ENCODE assay signal across 25 mouse cellular contexts in genomic region chr1:167023794-167024193, GRCm38 (mm10). TPM values are rescaled to one million over a fixed set of nuclear protein-coding genes. Genes with fewer than 3 reads are reported as not detected.
DNase-seq lines count a peak whose midpoint lies in the region; ATAC-seq and TF ChIP-seq lines count a peak whose summit lies in the region.
"Had no signal": no experiment of that assay in that cellular context is flagged by ENCODE, and none has a peak within 500 bp of the region (broad histone marks: within the 10 kb centered on the region; RNA-seq: fewer than 3 reads in every experiment).

No protein-coding gene starts in this region.

- no peak overlapping the region for H3K4me2 ChIP-seq in forebrain, embryonic 11.5 days (ENCODE audit: low read depth, low read length, severe bottlenecking)
- H3K4me2 ChIP-seq in forebrain, embryonic 16.5 days (ENCODE audit: low read length): no peak overlapping the region
- H3K4me2 ChIP-seq in forebrain, embryonic 13.5 days: no peak overlapping the region
- H3K4me2 ChIP-seq in forebrain, postnatal 0 days (ENCODE audit: low read depth): no peak overlapping the region
- no peak overlapping the region for H3K4me2 ChIP-seq in forebrain, embryonic 15.5 days (replicated peaks)
- H3K4me2 ChIP-seq: embryonic facial prominence, embryonic 13.5 days; embryonic facial prominence, embryonic 15.5 days had no signal

- H3K27ac ChIP-seq in forebrain, embryonic 11.5 days (ENCODE audit: low read depth, low read length): no peak overlapping the region
- no peak overlapping the region for H3K27ac ChIP-seq in forebrain, embryonic 16.5 days (ENCODE audit: low read length)
- no peak overlapping the region for H3K27ac ChIP-seq in forebrain, embryonic 13.5 days
- H3K27ac ChIP-seq in forebrain, postnatal 0 days (ENCODE audit: low read depth, low read length): no peak overlapping the region
- no peak overlapping the region for H3K27ac ChIP-seq in forebrain, embryonic 15.5 days (replicated peaks)
- H3K27ac ChIP-seq: embryonic facial prominence, embryonic 13.5 days; embryonic facial prominence, embryonic 15.5 days had no signal

- H3K4me1 ChIP-seq in forebrain, embryonic 11.5 days (replicated peaks; ENCODE audit: control insufficient read depth, insufficient read depth, low read length): no peaks in the 10 kb centered on the region
- H3K4me1 ChIP-seq in forebrain, embryonic 16.5 days (replicated peaks; ENCODE audit: control insufficient read depth, insufficient read depth, low read length): peaks cover 18% of the 10 kb centered on the region
- H3K4me1 ChIP-seq in forebrain, embryonic 13.5 days: peaks cover 24% of the 10 kb centered on the region
- peaks cover 7% of the 10 kb centered on the region; the same call in 1 of the 2 replicates for H3K4me1 ChIP-seq in forebrain, postnatal 0 days (ENCODE audit: insufficient read depth)
- peaks cover 22% of the 10 kb centered on the region for H3K4me1 ChIP-seq in forebrain, embryonic 15.5 days
- H3K4me1 ChIP-seq: embryonic facial prominence, embryonic 13.5 days; embryonic facial prominence, embryonic 15.5 days had no signal

- no peaks in the 10 kb centered on the region for H3K27me3 ChIP-seq in forebrain, embryonic 11.5 days (ENCODE audit: control insufficient read depth, insufficient read depth, low read length)
- no peaks in the 10 kb centered on the region for H3K27me3 ChIP-seq in forebrain, embryonic 16.5 days (replicated peaks; ENCODE audit: control insufficient read depth, insufficient read depth, low read length)
- H3K27me3 ChIP-seq in forebrain, embryonic 13.5 days: no peaks in the 10 kb centered on the region
- H3K27me3 ChIP-seq in forebrain, postnatal 0 days (ENCODE audit: insufficient read depth, low read length): no peaks in the 10 kb centered on the region
- no peaks in the 10 kb centered on the region for H3K27me3 ChIP-seq in forebrain, embryonic 15.5 days
- H3K27me3 ChIP-seq: embryonic facial prominence, embryonic 13.5 days; embryonic facial prominence, embryonic 15.5 days; Patski had no signal

- intact Hi-C loops in left cerebral cortex, postnatal 10 days (cut with DNase I): no loop called here

- H3K36me3 ChIP-seq in forebrain, embryonic 11.5 days (ENCODE audit: control insufficient read depth, insufficient read depth, low read length): no peaks in the 10 kb centered on the region
- 0 out of 2 replicates have a peak, but pooled peaks cover 4% of the 10 kb centered on the region for H3K36me3 ChIP-seq in forebrain, embryonic 16.5 days (ENCODE audit: control insufficient read depth, insufficient read depth)
- H3K36me3 ChIP-seq in forebrain, embryonic 13.5 days (ENCODE audit: poor library complexity, severe bottlenecking): peaks cover 8% of the 10 kb centered on the region; the same call in 1 of the 2 replicates
- H3K36me3 ChIP-seq in forebrain, postnatal 0 days (ENCODE audit: insufficient read depth): peaks cover 4% of the 10 kb centered on the region; the same call in 1 of the 2 replicates
- H3K36me3 ChIP-seq in forebrain, embryonic 15.5 days: no peaks in the 10 kb centered on the region
- H3K36me3 ChIP-seq: embryonic facial prominence, embryonic 13.5 days; embryonic facial prominence, embryonic 15.5 days; G1E had no signal

- H3K9me3 ChIP-seq in forebrain, embryonic 11.5 days (ENCODE audit: control insufficient read depth, low read length): no peaks in the 10 kb centered on the region
- peaks cover 11% of the 10 kb centered on the region for H3K9me3 ChIP-seq in forebrain, embryonic 16.5 days (ENCODE audit: control insufficient read depth, low read length)
- peaks cover 11% of the 10 kb centered on the region; the same call in 1 of the 2 replicates for H3K9me3 ChIP-seq in forebrain, embryonic 13.5 days (replicated peaks)
- H3K9me3 ChIP-seq in forebrain, postnatal 0 days (ENCODE audit: low read length): peaks cover 5% of the 10 kb centered on the region; the same call in 1 of the 2 replicates
- peaks cover 10% of the 10 kb centered on the region; the same call in 1 of the 2 replicates for H3K9me3 ChIP-seq in forebrain, embryonic 15.5 days
- H3K9me3 ChIP-seq: embryonic facial prominence, embryonic 15.5 days had no signal

- WGBS in forebrain, embryonic 11.5 days: 75% methylated on average over 11 of the region's 11 CpGs
- 45% methylated on average over 11 of the region's 11 CpGs for WGBS in forebrain, embryonic 16.5 days
- WGBS in forebrain, embryonic 13.5 days: 53% methylated on average over 11 of the region's 11 CpGs
- 51% methylated on average over 11 of the region's 11 CpGs for WGBS in forebrain, postnatal 0 days
- WGBS in forebrain, embryonic 15.5 days: 41% methylated on average over 11 of the region's 11 CpGs

- ATAC-seq in forebrain, embryonic 11.5 days (replicated peaks; ENCODE audit: low FRiP score): peak; percentile 45; the same call in 1 of the 2 replicates
- no peak for ATAC-seq in forebrain, embryonic 16.5 days
- ATAC-seq in forebrain, embryonic 13.5 days: peak; percentile 22; the same call in 1 of the 2 replicates
- ATAC-seq in forebrain, postnatal 0 days: no peak
- 0 out of 2 replicates have a peak, but pooled peaks have one; percentile 4 for ATAC-seq in forebrain, embryonic 15.5 days (replicated peaks)
- ATAC-seq: activated CD4-positive, CD25-positive, alpha-beta regulatory T cell, adult 4 months; CD4-positive, CD25-positive, alpha-beta regulatory T cell, adult 4 months; Patski had no signal

- no peak overlapping the region for H3K4me3 ChIP-seq in forebrain, embryonic 11.5 days (ENCODE audit: low read depth, low read length)
- no peak overlapping the region for H3K4me3 ChIP-seq in forebrain, embryonic 16.5 days (replicated peaks; ENCODE audit: low read length)
- no peak overlapping the region for H3K4me3 ChIP-seq in forebrain, embryonic 13.5 days
- no peak overlapping the region for H3K4me3 ChIP-seq in forebrain, postnatal 0 days (ENCODE audit: low read depth, low read length)
- H3K4me3 ChIP-seq in forebrain, embryonic 15.5 days: no peak overlapping the region
- H3K4me3 ChIP-seq: embryonic facial prominence, embryonic 13.5 days; embryonic facial prominence, embryonic 15.5 days; erythroblast, embryonic 14.5 days had no signal

- H3K9ac ChIP-seq in forebrain, embryonic 11.5 days (ENCODE audit: low read length): no peak overlapping the region
- H3K9ac ChIP-seq in forebrain, embryonic 16.5 days (replicated peaks; ENCODE audit: low read depth, low read length): no peak overlapping the region
- no peak overlapping the region for H3K9ac ChIP-seq in forebrain, embryonic 13.5 days
- H3K9ac ChIP-seq in forebrain, postnatal 0 days: no peak overlapping the region
- no peak overlapping the region for H3K9ac ChIP-seq in forebrain, embryonic 15.5 days (replicated peaks)
- H3K9ac ChIP-seq: embryonic facial prominence, embryonic 13.5 days; embryonic facial prominence, embryonic 15.5 days had no signal

- TF ChIP-seq CTCF in forebrain, postnatal 0 days (IDR thresholded peaks at IDR 0.05; ENCODE audit: low read depth): no peak

- DNase-seq in forebrain, embryonic 11.5 days (ENCODE audit: low spot score): no peak
- no peak for DNase-seq in forebrain, postnatal 0 days
- DNase-seq in left cerebral cortex, postnatal 10 days (ENCODE audit: extremely low spot score in 1 of 2, low spot score in 2 of 2): no peak
- DNase-seq in embryo, embryonic 11 days: no peak
- DNase-seq: adrenal gland, adult 8-10 months; adrenal gland, postnatal 14 days; adrenal gland, postnatal 36 days; B cell, adult 2 months; cerebellum, adult 11 months; cerebellum, adult 18-20 months; cerebellum, adult 8-10 months; cerebellum, adult 9-11 months; cerebellum, postnatal 14 days; cerebellum, postnatal 36 days had no signal

RNA-seq across cellular contexts. Expression of gene Fam78b, which starts 22.6 kb away (rescaled TPM):
- 4.5 and 6.3 TPM in 2 replicates for polyA plus RNA-seq in forebrain, embryonic 11.5 days (2014; fragmentation: Nextera tagmentation; extraction: Ambion mirVana)
- polyA plus RNA-seq in forebrain, embryonic 16.5 days (2015; fragmentation: Nextera tagmentation; extraction: Ambion mirVana): 6.7 and 6.9 TPM in 2 replicates
- polyA plus RNA-seq in forebrain, embryonic 13.5 days (2015; fragmentation: Nextera tagmentation; extraction: Ambion mirVana): 3.9 and 4.7 TPM in 2 replicates
- total RNA-seq in forebrain, postnatal 0 days (2014; rRNA removed): 21.5 and 24.5 TPM in 2 replicates
- polyA plus RNA-seq in forebrain, postnatal 0 days (2015; fragmentation: Nextera tagmentation; extraction: Ambion mirVana): 10.1 and 11.7 TPM in 2 replicates
- polyA plus RNA-seq in forebrain, embryonic 15.5 days (2015; fragmentation: Nextera tagmentation; extraction: Ambion mirVana): 7.6 and 10.1 TPM in 2 replicates
- total RNA-seq in left cerebral cortex, postnatal 10 days (2021): 10 to 100 TPM; 34.2 to 36.3 TPM
- total RNA-seq: CH12.LX had no signal
- polyA plus RNA-seq: activated CD4-positive, CD25-positive, alpha-beta regulatory T cell, adult 4 months; erythroblast, embryonic 14.5 days; G1E; Patski had no signal

Comparison
In these comparisons a context has a peak if more than half of its experiments do, and no peak if none do; other contexts are left out.
1. ATAC-seq: peak in forebrain, embryonic 11.5 days (single experiment), forebrain, embryonic 13.5 days (single experiment) and forebrain, embryonic 15.5 days (single experiment); none in forebrain, embryonic 16.5 days (single experiment) and forebrain, postnatal 0 days (single experiment).